Mouse (Mus musculus): ENCODE measurements at regions not wholly inside any gene's neighbourhood (a gene's known extent, or its start where the extent isn't known, plus 50 kb on each side); places are given as distances from the start of the nearest gene placed in this dataset.

GRCm38 (mm10) chr13:5736472-5736871 lies 124.8 kb upstream of the Klf6 start:
- DNase-seq (ENCODE audit: low spot score): no peak
- H3K4me1 ChIP-seq (ENCODE audit: control insufficient read depth, insufficient read depth, low read length): no peaks in the 10 kb centered on the region
- WGBS: 89% methylated on average over 6 of the region's 6 CpGs
- H3K9ac ChIP-seq (ENCODE audit: low read depth, low read length, severe bottlenecking): no peak overlapping the region
- H3K36me3 ChIP-seq (ENCODE audit: control insufficient read depth, insufficient read depth, low read length): no peaks in the 10 kb centered on the region
- H3K4me3 ChIP-seq (replicated peaks; ENCODE audit: low read length): no peak overlapping the region
- H3K4me2 ChIP-seq (replicated peaks; ENCODE audit: low read depth, low read length, severe bottlenecking): no peak overlapping the region
- H3K27me3 ChIP-seq (ENCODE audit: control insufficient read depth, insufficient read depth, low read length): no peaks in the 10 kb centered on the region
- no peak for ATAC-seq (ENCODE audit: low FRiP score, low read depth)
- no peak overlapping the region for H3K27ac ChIP-seq (replicated peaks; ENCODE audit: low read depth, low read length)
- H3K9me3 ChIP-seq (ENCODE audit: control insufficient read depth, low read length): no peaks in the 10 kb centered on the region
- TF ChIP-seq POLR2A (IDR thresholded peaks at IDR 0.05; ENCODE audit: borderline replicate concordance, extremely low read depth, insufficient read depth, insufficient read length): no peak

- Histone ChIP-seq H3K36me3 (ENCODE audit: control insufficient read depth, insufficient read depth, low read length) (no peaks in the 10 kb centered on the region), H3K4me3 (replicated peaks; ENCODE audit: low read length) (no peak overlapping the region), H3K4me1 (ENCODE audit: control insufficient read depth, insufficient read depth, low read length) (no peaks in the 10 kb centered on the region), H3K27me3 (ENCODE audit: control insufficient read depth, insufficient read depth, low read length) (no peaks in the 10 kb centered on the region), H3K9ac (ENCODE audit: low read depth, low read length, severe bottlenecking) (no peak overlapping the region), H3K9me3 (ENCODE audit: control insufficient read depth, low read length) (no peaks in the 10 kb centered on the region), H3K4me2 (replicated peaks; ENCODE audit: low read depth, low read length, severe bottlenecking) (no peak overlapping the region), H3K27ac (replicated peaks; ENCODE audit: low read depth, low read length) (no peak overlapping the region)
- ATAC-seq (ENCODE audit: low FRiP score, low read depth) (no peak), DNase-seq (ENCODE audit: low spot score) (no peak)
- 82% methylated on average over 7 of the region's 7 CpGs for WGBS
- no peak for TF ChIP-seq POLR2A (IDR thresholded peaks at IDR 0.05; ENCODE audit: borderline replicate concordance, extremely low read depth, insufficient read depth, insufficient read length)
Measured at GRCm38 (mm10) chr13:5737214-5737613, 124.1 kb upstream of the Klf6 start.

GRCm38 (mm10) chr13:5740805-5741204 lies 120.5 kb upstream of the Klf6 start:
- Histone ChIP-seq H3K4me3 (replicated peaks; ENCODE audit: low read length) (no peak overlapping the region), H3K27me3 (ENCODE audit: control insufficient read depth, insufficient read depth, low read length) (no peaks in the 10 kb centered on the region), H3K9me3 (ENCODE audit: control insufficient read depth, low read length) (no peaks in the 10 kb centered on the region), H3K9ac (ENCODE audit: low read depth, low read length, severe bottlenecking) (no peak overlapping the region), H3K27ac (replicated peaks; ENCODE audit: low read depth, low read length) (no peak overlapping the region), H3K36me3 (ENCODE audit: control insufficient read depth, insufficient read depth, low read length) (no peaks in the 10 kb centered on the region), H3K4me1 (ENCODE audit: control insufficient read depth, insufficient read depth, low read length) (no peaks in the 10 kb centered on the region), H3K4me2 (replicated peaks; ENCODE audit: low read depth, low read length, severe bottlenecking) (no peak overlapping the region)
- ATAC-seq (ENCODE audit: low FRiP score, low read depth): no peak
- no peak for DNase-seq (ENCODE audit: low spot score)
- TF ChIP-seq POLR2A (IDR thresholded peaks at IDR 0.05; ENCODE audit: borderline replicate concordance, extremely low read depth, insufficient read depth, insufficient read length): no peak
- WGBS: 67% methylated on average over 1 of the region's 1 CpGs

GRCm38 (mm10) chr13:5744949-5745348 lies 116.3 kb upstream of the Klf6 start:
- no peak overlapping the region for H3K4me2 ChIP-seq (replicated peaks; ENCODE audit: low read depth, low read length, severe bottlenecking)
- 71% methylated on average over 6 of the region's 6 CpGs for WGBS
- no peak for ATAC-seq (ENCODE audit: low FRiP score, low read depth)
- no peaks in the 10 kb centered on the region for H3K36me3 ChIP-seq (ENCODE audit: control insufficient read depth, insufficient read depth, low read length)
- TF ChIP-seq POLR2A (IDR thresholded peaks at IDR 0.05; ENCODE audit: borderline replicate concordance, extremely low read depth, insufficient read depth, insufficient read length): no peak
- H3K9ac ChIP-seq (ENCODE audit: low read depth, low read length, severe bottlenecking): no peak overlapping the region
- H3K9me3 ChIP-seq (ENCODE audit: control insufficient read depth, low read length): no peaks in the 10 kb centered on the region
- no peaks in the 10 kb centered on the region for H3K27me3 ChIP-seq (ENCODE audit: control insufficient read depth, insufficient read depth, low read length)
- no peak for DNase-seq (ENCODE audit: low spot score)
- H3K4me1 ChIP-seq (ENCODE audit: control insufficient read depth, insufficient read depth, low read length): no peaks in the 10 kb centered on the region
- H3K4me3 ChIP-seq (replicated peaks; ENCODE audit: low read length): no peak overlapping the region
- no peak overlapping the region for H3K27ac ChIP-seq (replicated peaks; ENCODE audit: low read depth, low read length)

- H3K27ac ChIP-seq (replicated peaks; ENCODE audit: low read depth, low read length): no peak overlapping the region
- no peaks in the 10 kb centered on the region for H3K36me3 ChIP-seq (ENCODE audit: control insufficient read depth, insufficient read depth, low read length)
- 92% methylated on average over 3 of the region's 3 CpGs for WGBS
- no peak for TF ChIP-seq POLR2A (IDR thresholded peaks at IDR 0.05; ENCODE audit: borderline replicate concordance, extremely low read depth, insufficient read depth, insufficient read length)
- no peak overlapping the region for H3K4me2 ChIP-seq (replicated peaks; ENCODE audit: low read depth, low read length, severe bottlenecking)
- H3K27me3 ChIP-seq (ENCODE audit: control insufficient read depth, insufficient read depth, low read length): no peaks in the 10 kb centered on the region
- H3K9ac ChIP-seq (ENCODE audit: low read depth, low read length, severe bottlenecking): no peak overlapping the region
- H3K4me1 ChIP-seq (ENCODE audit: control insufficient read depth, insufficient read depth, low read length): no peaks in the 10 kb centered on the region
- no peak for ATAC-seq (ENCODE audit: low FRiP score, low read depth)
- no peak overlapping the region for H3K4me3 ChIP-seq (replicated peaks; ENCODE audit: low read length)
- no peaks in the 10 kb centered on the region for H3K9me3 ChIP-seq (ENCODE audit: control insufficient read depth, low read length)
- DNase-seq (ENCODE audit: low spot score): no peak
Measured at GRCm38 (mm10) chr13:5757176-5757575, 104.1 kb upstream of the Klf6 start.

GRCm38 (mm10) chr13:5757963-5758362 lies 103.3 kb upstream of the Klf6 start:
- H3K36me3 ChIP-seq (ENCODE audit: control insufficient read depth, insufficient read depth, low read length): no peaks in the 10 kb centered on the region
- H3K27ac ChIP-seq (replicated peaks; ENCODE audit: low read depth, low read length): no peak overlapping the region
- no peak for ATAC-seq (ENCODE audit: low FRiP score, low read depth)
- H3K4me1 ChIP-seq (ENCODE audit: control insufficient read depth, insufficient read depth, low read length): no peaks in the 10 kb centered on the region
- no peaks in the 10 kb centered on the region for H3K9me3 ChIP-seq (ENCODE audit: control insufficient read depth, low read length)
- no peak overlapping the region for H3K4me2 ChIP-seq (replicated peaks; ENCODE audit: low read depth, low read length, severe bottlenecking)
- no peak overlapping the region for H3K4me3 ChIP-seq (replicated peaks; ENCODE audit: low read length)
- DNase-seq (ENCODE audit: low spot score): no peak
- no peak for TF ChIP-seq POLR2A (IDR thresholded peaks at IDR 0.05; ENCODE audit: borderline replicate concordance, extremely low read depth, insufficient read depth, insufficient read length)
- H3K27me3 ChIP-seq (ENCODE audit: control insufficient read depth, insufficient read depth, low read length): no peaks in the 10 kb centered on the region
- H3K9ac ChIP-seq (ENCODE audit: low read depth, low read length, severe bottlenecking): no peak overlapping the region
- WGBS: 44% methylated on average over 1 of the region's 1 CpGs

Data from limb, embryonic 14.5 days (tissue).